Mouse (Mus musculus): ENCODE results near the gene Nedd4. TPM values are rescaled to one million over a fixed set of nuclear protein-coding genes. Genes with fewer than 3 reads are reported as not detected.

Gene Nedd4
- polyA plus RNA-seq, 1 experiment from 2014 or later, result 564 TPM

DNA sequence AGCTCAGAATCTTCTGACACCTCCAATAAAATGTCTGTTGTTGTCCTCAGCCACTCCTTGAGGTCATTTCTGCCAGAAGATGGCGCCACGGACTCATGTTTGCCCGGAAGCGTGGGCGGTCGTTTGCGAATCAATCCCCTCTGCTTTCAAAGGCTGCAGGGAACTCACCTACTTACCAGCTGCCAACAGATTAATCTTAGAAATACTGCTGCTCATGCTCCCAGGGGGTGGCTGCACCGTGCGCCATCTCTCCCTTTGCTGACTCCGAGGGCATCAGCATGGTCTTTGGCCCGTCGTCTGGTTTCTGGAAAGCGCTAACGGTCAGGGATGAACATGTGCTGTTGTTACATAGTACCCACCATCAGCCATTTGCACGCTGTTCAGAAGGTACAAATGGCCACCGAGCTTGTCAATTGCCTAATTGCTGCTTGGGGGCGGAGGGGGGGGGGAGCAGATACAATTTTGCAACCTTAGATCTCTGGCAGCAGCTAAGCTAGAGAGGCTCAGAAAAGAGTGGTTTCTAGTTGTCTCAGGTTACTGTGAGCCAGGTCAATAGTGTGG lies 104.7 kb downstream of the Nedd4 start:
- H3K27me3 ChIP-seq (ENCODE audit: control insufficient read depth, insufficient read depth, low read length), result no peaks in the 10 kb centered on the region
- peak overlapping the region; percentile 70 for H3K4me2 ChIP-seq (ENCODE audit: low read length)
- no peaks in the 10 kb centered on the region for H3K36me3 ChIP-seq (ENCODE audit: control insufficient read depth, insufficient read depth, low read length)
- WGBS, result 0% methylated on average over 17 of the region's 17 CpGs
- ATAC-seq (ENCODE audit: low FRiP score, low TSS enrichment), result peak; percentile 68
- peak overlapping the region; percentile 51; the same call in 1 of the 2 replicates for H3K9ac ChIP-seq (replicated peaks; ENCODE audit: low read length)
- H3K9me3 ChIP-seq (ENCODE audit: control insufficient read depth, low read length), result no peaks in the 10 kb centered on the region
- peaks cover 4% of the 10 kb centered on the region; the same call in 1 of the 2 replicates for H3K4me1 ChIP-seq (ENCODE audit: control insufficient read depth, insufficient read depth, low read length)
- H3K4me3 ChIP-seq (replicated peaks; ENCODE audit: low read depth, low read length), result peak overlapping the region; percentile 34
- peak; percentile 96 for DNase-seq
- H3K27ac ChIP-seq (replicated peaks; ENCODE audit: low read depth, low read length), result peak overlapping the region; percentile 78

DNA sequence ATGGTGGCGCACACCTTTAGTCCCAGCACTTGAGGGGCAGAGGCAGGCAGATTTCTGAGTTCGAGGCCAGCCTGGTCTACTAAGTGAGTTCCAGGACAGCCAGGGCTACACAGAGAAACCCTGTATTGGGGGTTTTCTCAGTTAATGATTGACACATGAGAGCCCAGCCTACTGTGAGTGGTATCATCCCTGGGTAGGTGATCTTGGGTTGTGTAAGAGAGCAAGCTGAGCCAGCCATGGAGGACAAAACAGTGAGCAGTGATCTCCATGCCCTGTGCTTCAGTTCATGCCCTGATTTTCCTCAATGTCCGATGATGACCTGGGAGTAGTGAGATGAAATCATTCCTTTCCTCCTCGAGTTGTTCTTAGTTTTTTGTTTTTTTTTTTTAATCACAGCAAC lies 112.9 kb downstream of the Nedd4 start:
- no peaks in the 10 kb centered on the region for H3K4me1 ChIP-seq (ENCODE audit: control insufficient read depth, insufficient read depth, low read length)
- ATAC-seq (ENCODE audit: low FRiP score, low TSS enrichment) (no peak), DNase-seq (no peak)
- H3K27me3 ChIP-seq (ENCODE audit: control insufficient read depth, insufficient read depth, low read length), result no peaks in the 10 kb centered on the region
- 88% methylated on average over 3 of the region's 4 CpGs for WGBS
- no peak overlapping the region for H3K27ac ChIP-seq (replicated peaks; ENCODE audit: low read depth, low read length)
- H3K4me3 ChIP-seq (replicated peaks; ENCODE audit: low read depth, low read length), result no peak overlapping the region
- no peak overlapping the region for H3K4me2 ChIP-seq (ENCODE audit: low read length)
- H3K9me3 ChIP-seq (ENCODE audit: control insufficient read depth, low read length), result no peaks in the 10 kb centered on the region
- no peaks in the 10 kb centered on the region for H3K36me3 ChIP-seq (ENCODE audit: control insufficient read depth, insufficient read depth, low read length)
- no peak overlapping the region for H3K9ac ChIP-seq (replicated peaks; ENCODE audit: low read length)

DNA sequence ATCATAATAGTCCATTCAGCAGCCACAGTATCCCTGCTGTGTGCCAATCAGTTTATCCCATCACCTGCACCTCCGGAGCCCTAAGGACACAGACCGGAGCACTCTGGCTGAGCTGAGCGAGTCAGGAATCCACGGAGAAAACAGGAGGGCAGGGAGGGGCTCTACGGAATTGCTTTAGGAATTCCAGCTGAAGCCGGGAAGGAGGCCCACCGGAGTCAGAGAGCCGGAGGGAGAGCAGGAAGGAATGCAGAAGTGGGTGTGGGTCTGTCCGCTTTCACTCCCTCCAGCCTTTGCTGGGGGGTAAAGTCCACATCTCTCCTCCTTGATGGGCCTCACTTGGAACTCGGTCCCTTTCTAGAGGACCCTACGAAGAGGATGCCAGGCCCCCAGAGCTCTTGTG lies 116.9 kb downstream of the Nedd4 start:
- ATAC-seq (ENCODE audit: low FRiP score, low TSS enrichment) (no peak), DNase-seq (no peak)
- H3K9ac ChIP-seq (replicated peaks; ENCODE audit: low read length), result no peak overlapping the region
- WGBS, result 65% methylated on average over 11 of the region's 11 CpGs
- H3K27me3 ChIP-seq (ENCODE audit: control insufficient read depth, insufficient read depth, low read length), result no peaks in the 10 kb centered on the region
- H3K4me3 ChIP-seq (replicated peaks; ENCODE audit: low read depth, low read length), result no peak overlapping the region
- H3K4me2 ChIP-seq (ENCODE audit: low read length), result no peak overlapping the region
- H3K36me3 ChIP-seq (ENCODE audit: control insufficient read depth, insufficient read depth, low read length), result no peaks in the 10 kb centered on the region
- no peak overlapping the region for H3K27ac ChIP-seq (replicated peaks; ENCODE audit: low read depth, low read length)
- H3K4me1 ChIP-seq (ENCODE audit: control insufficient read depth, insufficient read depth, low read length), result no peaks in the 10 kb centered on the region
- no peaks in the 10 kb centered on the region for H3K9me3 ChIP-seq (ENCODE audit: control insufficient read depth, low read length)

DNA sequence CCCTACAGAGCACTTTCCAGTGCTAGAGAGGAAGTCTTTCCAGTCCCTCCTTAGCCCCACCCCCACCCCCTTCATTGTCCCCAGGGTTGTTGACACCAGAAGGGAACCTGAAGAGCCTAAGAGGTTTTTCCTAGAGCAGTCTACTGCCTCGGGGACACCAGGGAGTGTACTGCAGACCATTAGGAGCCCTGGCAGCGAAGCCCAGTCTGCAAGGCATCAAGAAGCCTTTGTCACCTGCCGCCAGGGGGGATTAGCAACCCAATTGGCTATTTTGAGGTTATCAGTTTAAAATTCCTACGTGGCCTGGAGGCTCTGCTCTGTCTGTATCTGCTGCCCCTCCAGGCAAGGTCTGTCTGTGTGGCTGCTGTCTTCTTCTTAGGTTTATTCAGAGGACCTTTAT lies 117.6 kb downstream of the Nedd4 start:
- Histone ChIP-seq H3K27me3 (ENCODE audit: control insufficient read depth, insufficient read depth, low read length) (no peaks in the 10 kb centered on the region), H3K36me3 (ENCODE audit: control insufficient read depth, insufficient read depth, low read length) (no peaks in the 10 kb centered on the region), H3K9me3 (ENCODE audit: control insufficient read depth, low read length) (no peaks in the 10 kb centered on the region), H3K9ac (replicated peaks; ENCODE audit: low read length) (no peak overlapping the region), H3K4me2 (ENCODE audit: low read length) (no peak overlapping the region), H3K4me3 (replicated peaks; ENCODE audit: low read depth, low read length) (no peak overlapping the region), H3K4me1 (ENCODE audit: control insufficient read depth, insufficient read depth, low read length) (no peaks in the 10 kb centered on the region), H3K27ac (replicated peaks; ENCODE audit: low read depth, low read length) (no peak overlapping the region)
- WGBS, result 11% methylated on average over 4 of the region's 4 CpGs
- ATAC-seq (ENCODE audit: low FRiP score, low TSS enrichment) (no peak), DNase-seq (peak; percentile 33)

DNA sequence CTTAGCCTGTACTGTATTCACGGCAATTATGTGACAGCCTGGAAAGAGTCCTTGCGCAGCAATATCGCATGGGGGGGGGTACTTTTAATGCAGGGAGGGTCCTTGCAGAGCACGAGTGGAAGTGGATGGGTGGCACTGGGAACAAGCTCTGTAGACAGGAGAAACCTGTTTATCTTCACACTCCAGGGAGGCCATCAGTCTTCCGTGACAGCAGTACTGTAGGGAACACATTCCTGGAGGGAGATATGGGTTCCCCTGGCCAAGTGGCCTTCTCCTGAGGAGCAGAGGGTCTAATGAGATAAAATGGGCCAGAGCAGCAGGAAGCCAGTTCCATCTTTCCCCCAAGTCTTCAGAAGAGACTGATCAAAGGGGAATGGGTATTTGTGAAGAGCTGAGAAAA lies 118.5 kb downstream of the Nedd4 start:
- Histone ChIP-seq H3K4me2 (ENCODE audit: low read length) (no peak overlapping the region), H3K27ac (replicated peaks; ENCODE audit: low read depth, low read length) (no peak overlapping the region), H3K9ac (replicated peaks; ENCODE audit: low read length) (no peak overlapping the region), H3K9me3 (ENCODE audit: control insufficient read depth, low read length) (no peaks in the 10 kb centered on the region), H3K36me3 (ENCODE audit: control insufficient read depth, insufficient read depth, low read length) (no peaks in the 10 kb centered on the region), H3K27me3 (ENCODE audit: control insufficient read depth, insufficient read depth, low read length) (no peaks in the 10 kb centered on the region), H3K4me3 (replicated peaks; ENCODE audit: low read depth, low read length) (no peak overlapping the region), H3K4me1 (ENCODE audit: control insufficient read depth, insufficient read depth, low read length) (no peaks in the 10 kb centered on the region)
- ATAC-seq (ENCODE audit: low FRiP score, low TSS enrichment), result no peak
- no peak for DNase-seq
- 45% methylated on average over 5 of the region's 5 CpGs for WGBS

DNA sequence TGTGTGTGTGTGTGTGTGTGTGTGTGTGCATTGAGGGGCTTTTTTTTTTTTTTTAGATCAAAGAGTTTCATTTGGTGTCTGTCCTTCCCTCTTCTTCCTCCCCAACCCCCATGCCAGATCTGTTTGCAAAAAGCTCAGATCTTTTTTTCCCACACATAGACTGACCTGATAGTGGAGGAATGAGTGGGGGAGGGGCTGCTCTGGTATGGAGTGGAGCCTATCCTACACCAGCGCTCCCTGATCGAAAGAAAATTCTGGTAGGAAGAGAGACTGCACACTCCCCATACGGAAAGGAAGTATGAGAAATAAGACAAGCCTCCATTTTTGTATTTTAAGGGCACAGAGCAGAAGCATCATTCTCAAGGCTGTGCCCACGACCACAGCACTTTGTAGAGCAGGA lies 119.3 kb downstream of the Nedd4 start:
- H3K4me3 ChIP-seq (replicated peaks; ENCODE audit: low read depth, low read length), result no peak overlapping the region
- H3K4me1 ChIP-seq (ENCODE audit: control insufficient read depth, insufficient read depth, low read length), result no peaks in the 10 kb centered on the region
- no peaks in the 10 kb centered on the region for H3K36me3 ChIP-seq (ENCODE audit: control insufficient read depth, insufficient read depth, low read length)
- H3K27me3 ChIP-seq (ENCODE audit: control insufficient read depth, insufficient read depth, low read length), result no peaks in the 10 kb centered on the region
- no peak for DNase-seq
- no peak overlapping the region for H3K4me2 ChIP-seq (ENCODE audit: low read length)
- H3K9me3 ChIP-seq (ENCODE audit: control insufficient read depth, low read length), result no peaks in the 10 kb centered on the region
- WGBS, result 54% methylated on average over 4 of the region's 4 CpGs
- no peak overlapping the region for H3K9ac ChIP-seq (replicated peaks; ENCODE audit: low read length)
- no peak for ATAC-seq (ENCODE audit: low FRiP score, low TSS enrichment)
- no peak overlapping the region for H3K27ac ChIP-seq (replicated peaks; ENCODE audit: low read depth, low read length)

DNA sequence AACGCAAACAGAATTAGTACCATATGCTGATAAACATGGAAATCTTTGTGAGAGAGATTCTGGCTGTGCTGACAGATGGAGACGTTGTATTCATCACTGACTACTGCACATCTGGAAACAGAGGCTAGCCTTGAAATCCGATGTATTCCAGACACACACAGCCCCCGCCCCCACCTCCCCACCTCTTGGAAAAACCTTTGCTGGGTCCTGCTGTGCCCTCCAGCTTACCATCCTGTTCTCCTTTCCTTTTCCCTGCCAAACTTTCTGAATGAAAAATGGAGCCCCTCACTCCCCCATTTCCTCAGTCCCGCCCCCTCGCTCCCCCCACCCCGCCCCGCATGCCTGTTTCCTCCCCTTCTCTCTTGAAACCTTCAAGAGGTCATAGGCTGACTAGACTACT lies 120.0 kb downstream of the Nedd4 start:
- ATAC-seq (ENCODE audit: low FRiP score, low TSS enrichment) (no peak), DNase-seq (no peak)
- H3K9me3 ChIP-seq (ENCODE audit: control insufficient read depth, low read length), result no peaks in the 10 kb centered on the region
- no peak overlapping the region for H3K27ac ChIP-seq (replicated peaks; ENCODE audit: low read depth, low read length)
- 69% methylated on average over 8 of the region's 8 CpGs for WGBS
- H3K4me3 ChIP-seq (replicated peaks; ENCODE audit: low read depth, low read length), result no peak overlapping the region
- H3K27me3 ChIP-seq (ENCODE audit: control insufficient read depth, insufficient read depth, low read length), result no peaks in the 10 kb centered on the region
- no peak overlapping the region for H3K9ac ChIP-seq (replicated peaks; ENCODE audit: low read length)
- H3K36me3 ChIP-seq (ENCODE audit: control insufficient read depth, insufficient read depth, low read length), result no peaks in the 10 kb centered on the region
- H3K4me2 ChIP-seq (ENCODE audit: low read length), result no peak overlapping the region
- H3K4me1 ChIP-seq (ENCODE audit: control insufficient read depth, insufficient read depth, low read length), result no peaks in the 10 kb centered on the region

DNA sequence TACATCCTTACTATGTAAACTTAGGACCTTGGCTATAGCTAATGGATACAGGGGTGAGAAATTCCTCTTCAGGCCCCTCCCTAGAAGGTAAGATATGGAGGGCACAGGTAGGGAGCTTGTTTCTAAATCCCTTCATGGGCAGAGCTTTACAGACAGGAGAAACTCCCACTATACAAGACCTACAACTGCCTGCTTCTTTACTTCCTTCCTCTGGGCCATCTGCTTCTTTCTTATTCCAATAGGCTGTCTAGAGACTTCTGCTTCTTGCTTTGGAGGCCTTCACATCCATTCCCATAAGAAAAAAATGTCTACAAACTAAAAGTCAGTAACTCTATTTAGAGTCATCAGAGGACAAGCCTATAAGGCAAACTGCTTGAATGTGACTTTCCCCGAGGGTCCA lies 125.6 kb downstream of the Nedd4 start:
- H3K36me3 ChIP-seq (ENCODE audit: control insufficient read depth, insufficient read depth, low read length), result no peaks in the 10 kb centered on the region
- ATAC-seq (ENCODE audit: low FRiP score, low TSS enrichment), result no peak
- H3K27me3 ChIP-seq (ENCODE audit: control insufficient read depth, insufficient read depth, low read length), result no peaks in the 10 kb centered on the region
- no peaks in the 10 kb centered on the region for H3K9me3 ChIP-seq (ENCODE audit: control insufficient read depth, low read length)
- 93% methylated on average over 1 of the region's 1 CpGs for WGBS
- H3K4me2 ChIP-seq (ENCODE audit: low read length), result no peak overlapping the region
- no peaks in the 10 kb centered on the region for H3K4me1 ChIP-seq (ENCODE audit: control insufficient read depth, insufficient read depth, low read length)
- H3K4me3 ChIP-seq (replicated peaks; ENCODE audit: low read depth, low read length), result no peak overlapping the region
- no peak overlapping the region for H3K9ac ChIP-seq (replicated peaks; ENCODE audit: low read length)
- DNase-seq, result no peak
- H3K27ac ChIP-seq (replicated peaks; ENCODE audit: low read depth, low read length), result no peak overlapping the region

DNA sequence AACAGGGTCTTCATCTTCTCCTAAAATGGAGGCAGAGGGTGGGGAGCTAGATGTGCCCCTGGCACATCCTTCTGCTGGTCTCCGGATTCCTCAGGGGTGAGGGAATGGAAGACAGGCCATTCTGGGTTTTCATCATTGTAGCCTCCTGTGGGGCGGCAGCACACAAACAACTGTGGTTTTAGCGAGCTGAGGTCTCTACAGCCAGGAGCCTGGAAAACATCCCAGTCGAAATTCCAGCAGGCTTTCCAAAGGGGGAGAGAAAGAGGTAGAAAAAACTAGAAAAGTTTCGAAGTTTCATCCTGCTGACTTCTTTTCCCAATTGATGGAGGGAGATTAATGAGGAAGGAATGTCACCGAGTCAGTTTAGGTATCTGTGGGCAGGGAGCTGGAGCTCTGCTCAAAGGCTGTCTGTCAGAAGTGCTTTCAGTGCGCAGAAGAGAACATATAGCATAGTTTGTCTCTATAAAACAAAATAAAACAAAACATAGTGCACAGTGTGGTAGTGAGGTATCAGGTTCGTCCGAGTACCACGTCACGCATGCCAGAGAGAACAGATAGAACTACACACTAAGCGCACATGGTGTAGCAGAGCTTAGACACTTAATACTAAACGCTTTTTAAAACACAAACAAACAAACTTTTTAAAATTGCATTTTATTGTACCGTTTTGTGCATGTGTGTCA lies 128.5 kb downstream of the Nedd4 start:
- Histone ChIP-seq H3K27me3 (ENCODE audit: control insufficient read depth, insufficient read depth, low read length) (no peaks in the 10 kb centered on the region), H3K4me1 (ENCODE audit: control insufficient read depth, insufficient read depth, low read length) (no peaks in the 10 kb centered on the region), H3K4me2 (ENCODE audit: low read length) (no peak overlapping the region), H3K27ac (replicated peaks; ENCODE audit: low read depth, low read length) (no peak overlapping the region), H3K4me3 (replicated peaks; ENCODE audit: low read depth, low read length) (no peak overlapping the region), H3K9ac (replicated peaks; ENCODE audit: low read length) (no peak overlapping the region), H3K36me3 (ENCODE audit: control insufficient read depth, insufficient read depth, low read length) (no peaks in the 10 kb centered on the region), H3K9me3 (ENCODE audit: control insufficient read depth, low read length) (no peaks in the 10 kb centered on the region)
- 55% methylated on average over 14 of the region's 14 CpGs for WGBS
- DNase-seq, result no peak
- no peak for ATAC-seq (ENCODE audit: low FRiP score, low TSS enrichment)
